Comparison of ENCODE assay signal across 8 mouse cellular contexts in the genomic region with DNA sequence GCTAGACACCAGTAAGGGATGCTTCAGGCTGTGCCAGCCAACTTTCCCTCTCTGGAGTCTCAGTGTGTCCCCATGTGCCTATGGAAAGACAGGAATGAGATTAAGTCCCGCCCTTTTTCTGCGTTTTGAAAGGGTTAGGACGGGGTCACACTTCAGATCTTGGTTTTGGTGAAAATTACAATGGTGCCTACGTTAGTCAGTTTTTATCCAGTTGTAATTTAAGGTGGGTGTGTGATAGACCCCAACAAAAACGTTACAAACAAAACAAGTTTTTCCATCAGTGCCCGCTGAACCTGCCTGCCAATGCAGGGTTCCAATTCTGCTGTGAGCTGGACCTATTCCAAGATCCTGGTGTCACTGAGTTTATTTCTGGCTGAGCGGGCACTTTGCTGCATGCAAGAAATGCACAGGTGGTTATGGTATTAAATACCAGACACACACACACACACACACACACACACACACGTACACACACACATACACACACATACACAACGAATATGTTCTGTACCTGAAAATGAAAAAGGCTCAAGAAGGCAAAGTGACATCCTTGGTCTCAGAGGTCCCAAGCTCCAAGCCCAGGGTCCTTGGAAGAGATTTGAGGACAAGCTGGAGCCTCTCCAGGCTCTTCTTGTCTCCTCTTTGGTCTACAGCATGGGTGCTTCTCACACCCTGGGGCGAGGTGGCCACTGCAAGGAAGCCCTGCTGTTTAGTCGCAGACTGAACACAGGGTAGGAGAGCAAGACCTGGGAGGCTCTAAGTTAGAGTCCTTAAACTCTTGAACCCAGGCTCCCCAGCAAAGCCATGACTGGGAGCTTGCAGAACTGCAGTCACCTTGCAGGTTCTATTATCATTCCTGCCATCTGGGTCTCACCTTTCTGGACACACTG. TPM values are rescaled to one million over a fixed set of nuclear protein-coding genes. Genes with fewer than 3 reads are reported as not detected.
A peak's percentile ranks its signal among the peaks of the same experiment; 100 is the strongest.
DNase-seq lines count a peak whose midpoint lies in the region; ATAC-seq and TF ChIP-seq lines count a peak whose summit lies in the region.

No protein-coding gene starts in this region.

- peak overlapping the region; percentile 62 for H3K9ac ChIP-seq in forebrain, embryonic 12.5 days
- peak overlapping the region; percentile 92 for H3K9ac ChIP-seq in intestine, postnatal 0 days (ENCODE audit: low read depth, low read length)

- no peaks in the 10 kb centered on the region for H3K27me3 ChIP-seq in G1E (ENCODE audit: insufficient read depth, low read length)
- H3K27me3 ChIP-seq in forebrain, embryonic 12.5 days, result no peaks in the 10 kb centered on the region
- no peaks in the 10 kb centered on the region for H3K27me3 ChIP-seq in intestine, postnatal 0 days (replicated peaks; ENCODE audit: control insufficient read depth, insufficient read depth, low read length)
- H3K27me3 ChIP-seq in midbrain, embryonic 10.5 days (ENCODE audit: low read depth, poor library complexity, severe bottlenecking), result no peaks in the 10 kb centered on the region

- WGBS in forebrain, embryonic 12.5 days, result 28% methylated on average over 11 of the region's 11 CpGs
- 28% methylated on average over 11 of the region's 11 CpGs for WGBS in intestine, postnatal 0 days
- 39% methylated on average over 11 of the region's 11 CpGs for WGBS in midbrain, embryonic 10.5 days

- H3K9me3 ChIP-seq in G1E (replicated peaks), result no peaks in the 10 kb centered on the region
- no peaks in the 10 kb centered on the region for H3K9me3 ChIP-seq in forebrain, embryonic 12.5 days
- H3K9me3 ChIP-seq in intestine, postnatal 0 days (ENCODE audit: control insufficient read depth), result no peaks in the 10 kb centered on the region
- no peaks in the 10 kb centered on the region for H3K9me3 ChIP-seq in midbrain, embryonic 10.5 days (replicated peaks)

- ATAC-seq in G1E (ENCODE audit: extremely low read depth, insufficient number of reproducible peaks, low FRiP score, poor library complexity, severe bottlenecking), result no peak
- ATAC-seq in forebrain, embryonic 12.5 days (ENCODE audit: low FRiP score), result no peak
- no peak for ATAC-seq in intestine, postnatal 0 days

- H3K4me1 ChIP-seq in G1E (ENCODE audit: insufficient read depth, low read depth, low read length), result peaks cover 47% of the 10 kb centered on the region
- peaks cover 39% of the 10 kb centered on the region for H3K4me1 ChIP-seq in forebrain, embryonic 12.5 days
- H3K4me1 ChIP-seq in intestine, postnatal 0 days (replicated peaks; ENCODE audit: control insufficient read depth, insufficient read depth, low read length), result 0 out of 2 replicates have a peak, but pooled peaks cover 4% of the 10 kb centered on the region
- H3K4me1 ChIP-seq in midbrain, embryonic 10.5 days, result peaks cover 42% of the 10 kb centered on the region

- peaks cover 23% of the 10 kb centered on the region for H3K36me3 ChIP-seq in G1E (replicated peaks)
- 0 out of 2 replicates have a peak, but pooled peaks cover 3% of the 10 kb centered on the region for H3K36me3 ChIP-seq in forebrain, embryonic 12.5 days (replicated peaks)
- H3K36me3 ChIP-seq in intestine, postnatal 0 days (ENCODE audit: control insufficient read depth, insufficient read depth), result no peaks in the 10 kb centered on the region
- H3K36me3 ChIP-seq in midbrain, embryonic 10.5 days, result peaks cover 19% of the 10 kb centered on the region

- peak overlapping the region; percentile 75 for H3K4me2 ChIP-seq in forebrain, embryonic 12.5 days
- H3K4me2 ChIP-seq in intestine, postnatal 0 days (replicated peaks; ENCODE audit: low read depth), result peak overlapping the region; percentile 87

- peak overlapping the region; percentile 88 for H3K27ac ChIP-seq in forebrain, embryonic 12.5 days
- H3K27ac ChIP-seq in intestine, postnatal 0 days (ENCODE audit: low read depth, low read length), result peak overlapping the region; percentile 87
- H3K27ac ChIP-seq in midbrain, embryonic 10.5 days (replicated peaks), result peak overlapping the region; percentile 97

- peak; percentile 10 for DNase-seq in CD4-positive helper T cell, adult 2 months (ENCODE audit: low read depth, low spot score)
- no peak for DNase-seq in G1E (ENCODE audit: low spot score)
- no peak for DNase-seq in midbrain, embryonic 10.5 days (ENCODE audit: low spot score)
- no peak for DNase-seq in c-Kit-positive CD71-positive TER-119-positive erythroid progenitor cells, embryonic 14.5 days (ENCODE audit: low spot score)
- no peak for DNase-seq in ovary, postnatal 10 days (ENCODE audit: low spot score)
- no peak for DNase-seq in urinary bladder, postnatal 4 days (ENCODE audit: low spot score in 2 of 2)

- no peak for TF ChIP-seq CTCF in G1E (IDR thresholded peaks at IDR 0.05; ENCODE audit: low read depth, low read length)
- no peak for TF ChIP-seq CTCF in intestine, postnatal 0 days (IDR thresholded peaks at IDR 0.05; ENCODE audit: low read depth)

- H3K4me3 ChIP-seq in G1E (ENCODE audit: low read depth, low read length), result peak overlapping the region; percentile 92
- peak overlapping the region; percentile 96 for H3K4me3 ChIP-seq in forebrain, embryonic 12.5 days (replicated peaks)
- peak overlapping the region; percentile 95 for H3K4me3 ChIP-seq in intestine, postnatal 0 days (ENCODE audit: low read depth, low read length)
- peak overlapping the region; percentile 99 for H3K4me3 ChIP-seq in midbrain, embryonic 10.5 days

RNA-seq across cellular contexts. Expression of gene Brd3, which starts 30.9 kb away (rescaled TPM):
- 75.2 and 84.1 TPM in 2 replicates for total RNA-seq in G1E (2014; fragmentation: Nextera tagmentation)
- 13.2 and 17.5 TPM in 2 replicates for total RNA-seq in G1E (2017)
- 92.1 and 124 TPM in 2 replicates for polyA plus RNA-seq in G1E (2012)
- 140 and 155 TPM in 2 replicates for polyA plus RNA-seq in forebrain, embryonic 12.5 days (2016; fragmentation: Nextera tagmentation; extraction: Ambion mirVana)
- polyA plus RNA-seq in intestine, postnatal 0 days (2015; fragmentation: Nextera tagmentation; extraction: Ambion mirVana), result 49.8 and 50.2 TPM in 2 replicates
- polyA plus RNA-seq in midbrain, embryonic 10.5 days (2016; fragmentation: Nextera tagmentation; extraction: Ambion mirVana), result 156 and 166 TPM in 2 replicates

RNA-seq across cellular contexts. Expression of gene Brd3os, which starts 34.4 kb away (rescaled TPM):
- total RNA-seq in G1E (2014; fragmentation: Nextera tagmentation) (0.68 and 1.5 TPM in 2 replicates), G1E (2017) (0.55 and 1.3 TPM in 2 replicates)
- polyA plus RNA-seq in G1E (2012), result 0.78 and 1.5 TPM in 2 replicates
- 16.4 and 18.4 TPM in 2 replicates for polyA plus RNA-seq in forebrain, embryonic 12.5 days (2016; fragmentation: Nextera tagmentation; extraction: Ambion mirVana)
- 1.5 and 1.8 TPM in 2 replicates for polyA plus RNA-seq in intestine, postnatal 0 days (2015; fragmentation: Nextera tagmentation; extraction: Ambion mirVana)
- polyA plus RNA-seq in midbrain, embryonic 10.5 days (2016; fragmentation: Nextera tagmentation; extraction: Ambion mirVana), result 9.2 and 11.9 TPM in 2 replicates

RNA-seq across cellular contexts. Expression of gene Wdr5, which starts 38.4 kb away (rescaled TPM):
- 29.4 and 35.2 TPM in 2 replicates for total RNA-seq in G1E (2014; fragmentation: Nextera tagmentation)
- 58.6 and 62.5 TPM in 2 replicates for total RNA-seq in G1E (2017)
- polyA plus RNA-seq in G1E (2012), result 107 and 131 TPM in 2 replicates
- 65.3 and 68.3 TPM in 2 replicates for polyA plus RNA-seq in forebrain, embryonic 12.5 days (2016; fragmentation: Nextera tagmentation; extraction: Ambion mirVana)
- 15.6 and 16.2 TPM in 2 replicates for polyA plus RNA-seq in intestine, postnatal 0 days (2015; fragmentation: Nextera tagmentation; extraction: Ambion mirVana)
- 76.3 and 84.1 TPM in 2 replicates for polyA plus RNA-seq in midbrain, embryonic 10.5 days (2016; fragmentation: Nextera tagmentation; extraction: Ambion mirVana)

RNA-seq across cellular contexts. Expression of gene Vav2, which starts 49.7 kb away (rescaled TPM):
- total RNA-seq in G1E (2014; fragmentation: Nextera tagmentation) (3.5 and 5.1 TPM in 2 replicates), G1E (2017) (6.8 and 6.9 TPM in 2 replicates)
- 7.2 and 7.5 TPM in 2 replicates for polyA plus RNA-seq in G1E (2012)
- 15.0 and 17.2 TPM in 2 replicates for polyA plus RNA-seq in forebrain, embryonic 12.5 days (2016; fragmentation: Nextera tagmentation; extraction: Ambion mirVana)
- polyA plus RNA-seq in intestine, postnatal 0 days (2015; fragmentation: Nextera tagmentation; extraction: Ambion mirVana), result 5.4 and 6.8 TPM in 2 replicates
- polyA plus RNA-seq in midbrain, embryonic 10.5 days (2016; fragmentation: Nextera tagmentation; extraction: Ambion mirVana), result 11.4 and 13.3 TPM in 2 replicates
